Mouse (Mus musculus) bone marrow macrophage, adult 2 months (primary cell): ENCODE results near the gene Cep152. TPM values are rescaled to one million over a fixed set of nuclear protein-coding genes. Genes with fewer than 3 reads are reported as not detected.

Experiments used
- H3K27ac ChIP-seq: 2 replicates; pipeline ENCODE4 v1.5.1; 2012; ENCODE audit warnings: low read depth, low read length; ENCODE audit not compliant: insufficient read depth
- H3K4me1 ChIP-seq: 2 replicates; pipeline ENCODE4 v1.6.1; 2012; ENCODE audit warnings: low read length; ENCODE audit not compliant: control insufficient read depth, insufficient read depth
- H3K4me3 ChIP-seq: 2 replicates; pipeline ENCODE4 v1.5.1; 2012; ENCODE audit warnings: mild to moderate bottlenecking, low read length, moderate library complexity; ENCODE audit not compliant: insufficient read depth
- CTCF ChIP-seq: IDR thresholded peaks from 2 replicates; pipeline ENCODE4 v1.5.1; 2012; ENCODE audit warnings: low read depth, mild to moderate bottlenecking, low read length, moderate library complexity
- POLR2A ChIP-seq: IDR thresholded peaks from 2 replicates; pipeline ENCODE4 v1.6.1; 2012; ENCODE audit warnings: mild to moderate bottlenecking, low read depth, low read length, borderline replicate concordance
- polyA plus RNA-seq: library from polyadenylated mRNA; stranded (reverse); fragments of >200 nt; gene quantifications from 2 replicates; pipeline ENCODE4 v1.2.4, GENCODE M21; 2012; ENCODE audit not compliant: missing spikeins, insufficient read depth, insufficient read length

Cep152 gene
- polyA plus RNA-seq, 1 experiment: 5.8 TPM

DNA sequence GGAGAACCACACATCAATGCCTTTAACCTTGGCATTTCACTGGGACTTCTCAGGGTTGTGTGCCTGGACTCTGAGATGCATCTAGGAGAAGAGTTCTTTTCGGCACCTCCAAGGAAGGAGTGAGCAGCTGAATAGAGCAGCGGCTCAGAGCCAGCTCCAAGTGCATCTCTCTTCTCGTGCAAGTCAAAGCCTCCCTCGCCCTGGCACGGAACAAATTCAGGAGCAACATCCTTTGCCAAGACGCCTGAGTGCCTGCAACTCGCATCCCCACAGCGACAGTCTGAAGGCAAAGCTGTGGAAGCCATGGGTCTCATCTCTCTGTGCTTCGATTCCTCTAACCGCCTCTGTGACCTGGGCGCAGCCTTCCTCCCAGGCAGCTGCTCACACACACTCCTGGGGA, 61.0 kb downstream of the Cep152 start:
- TF ChIP-seq CTCF: no peak
- TF ChIP-seq POLR2A: no peak
- Histone ChIP-seq H3K27ac (no peak overlapping the region), H3K4me1 (no peaks in the 10 kb centered on the region), H3K4me3 (no peak overlapping the region)

- TF ChIP-seq POLR2A: no peak
- TF ChIP-seq CTCF: no peak
- Histone ChIP-seq H3K4me1 (no peaks in the 10 kb centered on the region), H3K27ac (no peak overlapping the region), H3K4me3 (no peak overlapping the region)
Measured at GRCm38 (mm10) chr2:125562407-125562806, 62.5 kb downstream of the Cep152 start.

GRCm38 (mm10) chr2:125560037-125560436, 64.9 kb downstream of the Cep152 start:
- TF ChIP-seq CTCF: no peak
- no peak for TF ChIP-seq POLR2A
- H3K4me3 ChIP-seq: no peak overlapping the region
- H3K27ac ChIP-seq: no peak overlapping the region
- no peaks in the 10 kb centered on the region for H3K4me1 ChIP-seq

GRCm38 (mm10) chr2:125558634-125559589, 66.0 kb downstream of the Cep152 start:
- Histone ChIP-seq H3K27ac (no peak overlapping the region), H3K4me1 (no peaks in the 10 kb centered on the region), H3K4me3 (no peak overlapping the region)
- TF ChIP-seq POLR2A (no peak), CTCF (no peak)

DNA sequence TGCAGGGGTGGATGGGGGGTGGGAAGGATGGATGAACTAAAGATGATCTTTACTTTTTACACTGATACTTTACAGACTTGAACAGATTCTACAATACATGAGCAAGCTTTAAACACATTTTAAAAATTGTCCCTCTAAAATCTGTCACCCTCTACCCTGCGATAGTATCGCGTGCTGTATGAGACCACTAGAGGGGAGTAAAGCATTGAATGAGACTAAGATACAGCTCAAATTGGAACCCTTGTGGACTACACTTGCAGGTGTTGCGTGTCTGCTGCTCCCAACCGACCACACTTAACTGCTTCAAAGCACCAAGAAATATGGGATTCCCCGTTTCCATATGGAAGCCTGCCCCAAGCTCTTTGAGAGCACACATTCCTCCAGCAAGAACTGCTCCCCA, 69.1 kb downstream of the Cep152 start:
- TF ChIP-seq POLR2A (no peak), CTCF (no peak)
- Histone ChIP-seq H3K4me1 (no peaks in the 10 kb centered on the region), H3K27ac (no peak overlapping the region), H3K4me3 (no peak overlapping the region)

- Histone ChIP-seq H3K27ac (no peak overlapping the region), H3K4me1 (no peaks in the 10 kb centered on the region)
Measured at GRCm38 (mm10) chr2:125548806-125549578, 75.9 kb downstream of the Cep152 start.

DNA sequence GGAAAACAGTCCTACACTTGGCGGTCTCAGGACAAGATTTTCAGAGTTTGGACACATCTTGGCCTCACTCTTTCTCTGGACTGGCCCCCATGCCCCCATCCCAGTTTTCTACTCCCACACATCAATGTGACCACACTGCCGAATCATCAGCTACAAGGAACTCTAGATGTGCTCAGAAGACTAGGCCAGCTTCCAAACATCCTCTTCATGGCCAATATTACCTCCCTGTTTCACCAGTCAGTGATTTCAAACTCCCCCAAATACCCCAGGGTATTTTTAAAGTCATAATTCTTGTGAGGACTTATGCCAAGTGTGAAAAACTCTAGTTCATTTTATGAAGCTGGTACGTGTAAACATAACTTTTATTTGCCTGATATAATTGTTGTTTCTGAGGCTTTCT, 79.9 kb downstream of the Cep152 start:
- H3K4me3 ChIP-seq: no peak overlapping the region
- H3K4me1 ChIP-seq: no peaks in the 10 kb centered on the region
- TF ChIP-seq CTCF: no peak
- TF ChIP-seq POLR2A: no peak
- H3K27ac ChIP-seq: no peak overlapping the region

More at GRCm38 (mm10) chr2:125548806-125549578, 75.9 kb downstream of the Cep152 start:
- TF ChIP-seq POLR2A: no peak
- TF ChIP-seq CTCF: no peak
- H3K4me3 ChIP-seq: no peak overlapping the region

GRCm38 (mm10) chr2:125543646-125544045, 81.3 kb downstream of the Cep152 start:
- H3K4me3 ChIP-seq: no peak overlapping the region
- H3K27ac ChIP-seq: no peak overlapping the region
- TF ChIP-seq CTCF: no peak
- TF ChIP-seq POLR2A: no peak
- H3K4me1 ChIP-seq: no peaks in the 10 kb centered on the region

DNA sequence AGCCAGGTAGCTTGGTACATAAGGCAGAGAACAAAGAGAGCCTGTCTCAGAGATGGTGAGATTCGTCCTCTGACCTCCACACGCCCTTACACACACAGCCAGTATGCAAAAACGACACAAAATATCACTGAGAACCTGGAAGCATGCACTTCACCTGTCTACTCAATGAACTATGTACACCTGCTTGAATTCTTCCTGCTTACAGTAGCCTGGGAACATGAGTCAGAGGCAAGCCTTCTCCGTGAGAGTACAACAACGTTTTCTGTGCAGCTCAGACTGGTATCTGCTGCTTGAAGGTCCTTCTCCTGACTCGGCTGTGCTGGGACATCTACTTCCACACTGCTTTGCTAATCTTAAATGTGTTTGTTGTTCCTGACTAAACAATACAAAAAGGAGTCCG, 83.5 kb downstream of the Cep152 start:
- no peak for TF ChIP-seq CTCF
- no peak for TF ChIP-seq POLR2A
- no peaks in the 10 kb centered on the region for H3K4me1 ChIP-seq
- no peak overlapping the region for H3K27ac ChIP-seq
- H3K4me3 ChIP-seq: no peak overlapping the region

DNA sequence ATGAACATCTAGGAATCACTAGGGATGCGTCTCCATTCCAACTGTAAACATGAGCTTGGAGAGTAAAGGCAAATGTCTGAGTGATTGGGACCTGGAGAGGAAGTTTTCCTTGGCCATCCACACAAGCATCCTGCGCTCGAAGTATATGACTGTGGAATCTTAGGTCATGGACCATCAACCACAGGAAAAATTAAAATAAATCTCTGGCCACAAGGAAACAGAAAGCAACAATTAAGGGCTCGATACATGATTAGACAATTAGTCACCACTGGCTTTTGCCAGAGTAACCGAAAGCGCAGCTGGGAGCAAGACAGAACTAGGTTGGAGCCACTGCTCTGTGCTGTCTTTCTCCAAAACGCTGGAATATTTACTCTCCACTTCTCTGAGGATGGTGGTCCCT, 84.3 kb downstream of the Cep152 start:
- Histone ChIP-seq H3K27ac (no peak overlapping the region), H3K4me3 (no peak overlapping the region), H3K4me1 (no peaks in the 10 kb centered on the region)
- TF ChIP-seq CTCF (no peak), POLR2A (no peak)

- TF ChIP-seq CTCF (no peak), POLR2A (no peak)
- H3K27ac ChIP-seq: no peak overlapping the region
- no peaks in the 10 kb centered on the region for H3K4me1 ChIP-seq
- no peak overlapping the region for H3K4me3 ChIP-seq
Measured at GRCm38 (mm10) chr2:125539640-125540039, 85.3 kb downstream of the Cep152 start.
